Mouse (Mus musculus): ENCODE data around the gene Tctn3.
A peak's percentile ranks its signal among the peaks of the same experiment; 100 is the strongest.
"Not testable (repeated sequence)": the region's sequence is repeated elsewhere in the genome, so short reads cannot be mapped to it uniquely, and the experiment has no call there.

Gene Tctn3

DNA sequence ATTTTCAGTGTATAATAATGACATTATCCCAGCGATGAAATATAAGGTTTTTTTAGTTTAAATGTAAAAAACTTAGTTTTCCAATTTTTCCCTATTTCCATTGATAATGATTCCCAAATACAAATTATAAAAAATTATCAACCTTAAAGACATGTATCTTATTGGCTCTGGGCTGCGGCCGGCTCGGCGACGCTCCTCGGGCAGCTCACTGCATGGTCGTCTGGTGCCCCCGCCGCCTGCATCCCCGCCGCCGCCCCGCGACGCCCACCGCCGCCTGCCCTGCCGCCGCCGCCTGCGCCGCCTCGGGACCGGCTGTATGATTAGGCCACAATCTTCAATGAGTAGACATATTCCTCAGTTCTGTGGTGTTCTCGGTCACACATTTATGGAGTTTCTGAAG, 9.6 kb upstream of the Tctn3 start:
- DNase-seq: not testable (repeated sequence)

DNA sequence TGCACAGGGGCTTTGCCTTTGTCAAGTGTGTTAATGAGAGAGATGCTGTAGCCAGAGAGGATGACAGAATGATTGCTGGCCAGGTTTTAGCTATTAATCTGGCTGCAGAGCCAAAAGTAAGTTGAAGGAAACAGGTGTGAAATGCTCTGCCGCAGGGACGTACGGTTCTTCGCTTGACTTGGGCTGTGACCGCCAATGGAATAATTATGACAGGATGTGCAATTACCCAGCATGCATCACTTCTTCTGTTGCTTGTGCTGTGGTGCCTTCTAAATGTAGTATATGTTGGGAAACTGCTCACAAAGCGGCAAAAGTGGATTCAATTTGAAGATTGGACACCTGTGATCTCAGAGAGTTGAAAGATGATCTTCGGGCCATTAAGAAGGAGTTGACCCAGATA, 4.0 kb upstream of the Tctn3 start:
- DNase-seq: no peak

DNA sequence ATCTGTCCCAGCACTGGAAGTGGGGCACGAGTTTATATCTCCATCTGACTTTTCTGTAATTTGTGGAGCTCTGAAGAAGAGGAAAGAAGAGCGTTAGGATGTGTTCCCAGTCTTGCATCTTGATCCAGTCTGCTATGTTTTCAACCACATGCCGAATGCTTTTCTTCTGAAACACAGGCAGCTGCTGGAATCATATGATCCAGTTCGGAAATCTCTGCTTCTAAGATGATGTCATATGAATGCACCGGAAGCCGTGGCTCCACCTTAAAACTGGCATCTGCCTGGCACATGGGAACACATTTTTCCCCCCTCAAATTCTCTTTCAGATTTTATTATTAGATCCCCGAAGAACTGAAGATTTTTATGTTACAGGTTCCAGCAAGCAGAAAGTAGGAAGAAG, 2.8 kb upstream of the Tctn3 start:
- DNase-seq: no peak

DNA sequence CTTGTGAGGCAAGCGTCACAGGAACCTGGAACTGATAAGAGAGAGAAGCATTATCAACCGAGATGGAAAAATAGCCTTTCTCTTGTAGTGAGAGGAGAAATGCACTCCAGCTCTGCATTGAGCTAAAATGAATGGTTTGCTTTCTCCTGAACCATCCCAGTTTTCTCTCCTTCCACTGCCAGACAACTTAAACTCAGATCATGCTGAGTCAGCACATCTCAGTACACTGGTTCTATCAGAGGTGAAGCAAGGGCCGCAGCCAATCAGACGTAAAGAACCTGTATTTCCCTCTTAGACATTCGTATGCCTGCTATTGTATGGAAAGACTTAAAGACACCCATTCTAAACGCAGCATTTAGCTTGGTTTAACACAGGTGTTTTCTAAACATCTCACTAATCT, 4.4 kb downstream of the Tctn3 start:
- no peak for DNase-seq

DNA sequence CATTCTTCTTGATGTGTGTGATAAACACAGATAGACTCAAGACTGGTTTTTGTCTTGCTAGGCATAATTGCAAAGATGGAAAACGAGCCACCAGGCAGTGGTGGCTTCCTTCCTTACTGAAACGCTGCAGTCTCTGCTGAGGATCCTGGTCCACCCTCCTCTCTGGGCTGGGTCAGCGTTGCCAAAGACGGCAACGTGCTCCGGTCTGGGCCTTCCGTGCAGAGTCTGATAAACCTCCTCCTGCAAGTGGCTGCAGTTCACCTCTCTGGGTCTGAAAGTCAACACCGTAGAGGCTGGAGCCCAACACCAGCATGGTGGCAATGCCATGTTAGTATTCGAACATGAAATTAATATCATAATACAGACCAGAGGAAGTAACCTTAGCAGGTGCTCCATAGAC, 6.8 kb downstream of the Tctn3 start:
- DNase-seq: no peak

DNA sequence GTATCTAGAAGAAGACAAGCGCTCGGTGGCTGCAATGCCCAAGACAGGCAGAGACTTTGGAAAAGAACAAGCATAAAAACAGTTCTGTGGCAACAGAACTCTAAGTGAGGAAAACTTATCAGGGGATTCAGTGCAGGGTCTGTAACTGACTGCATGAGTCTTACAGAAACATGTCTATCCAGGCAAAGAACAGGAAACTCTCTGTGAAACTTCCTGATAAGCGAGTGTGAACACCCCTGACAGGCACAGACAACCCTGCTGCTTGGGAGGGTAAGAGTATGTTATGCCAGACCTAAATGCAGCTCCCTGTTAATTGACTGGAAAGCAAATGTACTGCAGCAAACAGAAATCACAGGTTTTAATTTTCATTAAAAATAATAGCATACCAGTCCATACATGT, 10.2 kb downstream of the Tctn3 start:
- DNase-seq: no peak

DNA sequence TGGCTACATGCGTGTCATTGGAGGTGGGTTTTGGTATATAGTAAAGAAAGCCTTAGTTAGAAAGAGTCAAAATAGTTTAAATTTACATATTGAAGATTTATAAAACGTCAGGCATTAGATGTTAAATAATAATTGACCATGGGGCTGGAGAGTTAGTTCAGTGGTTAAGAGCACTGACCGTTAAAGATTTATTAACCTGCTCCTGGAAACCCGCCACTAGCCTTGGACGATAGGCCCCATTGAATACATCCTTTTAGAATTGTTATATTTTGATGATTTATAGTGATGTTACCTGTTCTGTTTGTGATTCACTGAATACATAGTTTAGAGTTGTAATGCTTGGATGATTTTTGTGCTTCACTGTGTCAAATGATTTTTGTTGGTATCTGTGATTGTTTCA, 11.2 kb downstream of the Tctn3 start:
- DNase-seq: not testable (repeated sequence)

DNA sequence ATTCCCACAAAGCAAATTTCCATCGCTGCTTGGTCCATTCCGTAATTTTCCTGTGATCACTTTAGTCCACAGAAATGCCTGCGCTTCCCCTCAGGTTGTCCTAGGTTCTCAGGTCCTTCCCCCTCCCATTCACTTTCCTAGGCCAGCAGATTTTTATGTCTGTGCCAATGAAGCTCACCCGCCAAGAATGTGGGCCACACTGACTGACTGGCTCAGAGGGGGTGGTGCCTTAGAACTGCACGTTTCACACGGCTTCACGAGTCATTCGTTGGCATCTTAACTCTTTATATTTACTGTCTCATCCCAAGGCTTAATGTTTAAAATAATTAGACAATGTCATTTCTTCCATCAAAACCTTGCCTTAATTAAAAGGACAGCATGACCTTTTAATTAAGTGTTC, 16.2 kb downstream of the Tctn3 start:
- no peak for DNase-seq

DNA sequence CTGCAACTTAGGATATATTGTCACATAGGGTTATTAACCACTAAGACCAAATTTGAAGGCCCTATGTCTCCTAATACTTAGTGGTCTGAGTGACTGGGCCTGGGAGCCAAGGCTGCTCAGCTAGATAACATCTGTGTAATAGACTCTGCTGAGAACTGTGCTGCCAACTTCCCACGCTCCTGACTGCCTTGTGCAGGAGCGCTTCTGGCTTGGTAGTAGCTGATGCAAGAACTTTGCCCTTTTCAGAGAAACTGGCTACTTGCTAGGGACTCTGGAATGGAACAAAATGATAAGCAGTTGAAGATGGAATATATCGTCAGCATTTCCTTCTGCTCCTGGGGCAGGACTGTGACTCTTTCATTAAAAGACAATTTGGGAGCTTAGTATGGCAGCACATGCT, 16.8 kb downstream of the Tctn3 start:
- no peak for DNase-seq

DNA sequence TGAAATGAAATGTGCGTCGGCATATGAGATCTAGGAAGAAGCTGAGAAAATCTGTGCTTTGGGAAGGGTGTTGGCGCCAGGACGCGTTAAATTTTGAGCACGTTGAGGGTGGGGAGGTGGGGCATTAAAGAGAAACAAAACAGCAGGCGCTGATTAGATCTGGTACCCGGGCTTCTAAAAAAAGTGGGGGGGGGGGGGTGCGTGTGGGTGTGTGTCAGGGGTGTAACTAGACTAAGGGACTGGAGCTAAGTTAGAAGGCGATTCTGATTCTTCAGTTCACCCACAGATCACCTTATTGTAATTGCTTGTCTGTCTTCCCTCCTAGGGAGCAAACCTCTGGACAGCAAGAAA, 22.5 kb downstream of the Tctn3 start:
- DNase-seq: no peak

DNA sequence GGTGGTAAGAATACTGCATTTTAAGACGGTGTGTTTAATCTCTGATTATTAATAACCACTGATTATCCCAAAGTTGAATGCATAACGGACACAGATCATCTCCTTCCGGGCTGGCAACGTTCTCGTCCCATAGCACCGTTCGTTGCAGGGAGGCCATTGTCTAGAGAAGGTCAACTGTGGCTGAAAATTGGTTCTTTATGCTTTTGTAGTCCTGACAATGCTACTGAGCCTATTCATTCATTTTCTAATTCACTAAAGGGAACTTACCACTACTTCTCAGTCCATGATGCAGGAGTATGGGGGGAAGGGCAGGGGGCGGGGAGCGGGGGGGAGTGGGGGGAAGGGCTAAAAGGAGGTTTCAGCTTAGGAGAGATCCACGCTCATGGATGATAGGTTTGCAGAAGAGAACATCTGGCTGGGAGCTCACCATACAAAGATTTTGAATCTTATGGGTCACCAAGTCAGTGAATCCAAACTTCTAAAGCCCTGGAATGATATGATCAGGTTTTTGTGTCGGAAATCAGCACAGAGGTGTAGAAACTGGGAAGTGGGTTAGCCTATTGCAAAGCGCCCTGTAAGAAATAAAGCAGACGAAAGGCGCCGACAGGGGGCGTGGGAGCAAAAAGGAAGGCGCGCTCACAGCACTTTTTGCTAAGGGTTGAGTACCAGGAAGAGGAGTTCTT, 23.0 kb downstream of the Tctn3 start:
- DNase-seq: peak; percentile 84 to 85

DNA sequence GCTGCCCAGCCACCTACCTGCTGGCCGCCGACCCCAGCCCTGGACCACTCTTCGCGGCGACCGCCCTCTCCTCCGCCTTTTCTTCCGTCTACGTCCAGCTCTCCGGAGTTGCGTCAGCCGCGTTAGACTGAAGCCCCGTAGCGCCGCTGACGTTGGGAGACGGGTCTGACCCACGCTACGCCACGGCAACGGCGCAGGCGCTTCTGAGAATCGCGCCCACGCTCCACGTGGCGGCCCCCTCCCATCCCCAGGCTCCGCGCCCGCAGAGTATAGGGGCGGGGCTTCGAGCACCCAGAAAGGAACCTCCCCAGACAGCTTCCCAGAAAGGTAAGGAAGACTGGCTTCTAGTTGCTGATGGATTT, 23.8 kb downstream of the Tctn3 start, which contains the start of gene Aldh18a1:
Gene Aldh18a1 (minus strand): TSS at position 171 of the 362 bp plus-strand sequence.
- peak; percentile 89 to 97 for DNase-seq

DNA sequence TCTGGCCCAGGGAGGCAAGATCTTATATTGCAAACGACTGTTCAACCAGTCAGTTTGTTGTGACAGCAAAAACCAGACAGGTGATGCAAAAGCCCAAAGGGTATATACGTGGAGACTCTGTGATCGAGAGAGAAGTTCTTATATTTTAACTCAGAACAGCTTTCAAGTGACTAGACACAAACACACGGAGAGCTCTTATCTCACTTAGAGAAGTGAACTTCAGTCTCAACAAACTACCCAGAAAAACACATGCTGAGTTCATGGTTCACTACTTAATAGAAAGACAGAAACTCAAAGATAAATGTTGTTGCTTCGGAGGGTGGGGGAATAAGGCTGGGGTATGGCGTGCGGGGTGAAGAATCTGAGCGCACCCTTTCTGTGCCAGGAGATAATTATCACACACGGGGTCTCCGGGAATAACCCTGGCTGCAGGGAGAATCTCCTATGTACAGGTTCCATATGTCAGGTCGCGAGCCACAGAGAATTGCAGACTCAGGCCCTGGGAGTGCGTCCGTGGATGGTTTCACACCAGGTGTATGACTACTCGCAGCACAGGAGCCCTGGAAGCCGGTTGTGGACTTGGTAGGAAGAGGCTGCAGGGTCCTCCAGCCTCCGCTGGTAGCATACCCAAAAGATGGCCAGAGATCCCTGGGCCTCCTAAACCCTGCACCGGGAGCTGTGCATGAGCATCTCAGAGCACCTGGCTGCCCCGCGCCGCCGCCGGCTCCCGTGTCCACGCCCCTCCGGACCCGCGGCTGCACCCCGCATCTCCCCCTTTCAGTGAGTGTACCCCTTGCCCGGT, 24.3 kb downstream of the Tctn3 start:
- DNase-seq: no peak

DNA sequence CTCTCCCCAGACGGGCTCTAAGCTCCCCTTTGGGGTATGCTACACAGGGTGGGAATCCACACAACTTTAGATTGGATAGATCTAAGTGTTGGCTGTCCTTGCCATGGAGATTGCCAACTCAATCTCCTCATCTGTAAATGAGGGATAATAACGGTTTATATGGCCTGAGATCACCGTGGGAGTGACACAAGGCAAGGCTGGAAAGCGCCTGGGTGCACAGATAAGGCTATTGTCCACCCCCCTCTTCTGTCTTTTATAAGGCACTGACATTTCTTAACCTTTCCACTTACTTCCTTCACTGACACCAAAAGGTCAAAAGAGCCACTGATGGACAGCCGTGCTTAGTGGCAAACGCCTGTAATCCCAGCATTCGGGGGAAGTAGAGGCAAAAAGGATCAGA, 25.1 kb downstream of the Tctn3 start:
- no peak for DNase-seq

DNA sequence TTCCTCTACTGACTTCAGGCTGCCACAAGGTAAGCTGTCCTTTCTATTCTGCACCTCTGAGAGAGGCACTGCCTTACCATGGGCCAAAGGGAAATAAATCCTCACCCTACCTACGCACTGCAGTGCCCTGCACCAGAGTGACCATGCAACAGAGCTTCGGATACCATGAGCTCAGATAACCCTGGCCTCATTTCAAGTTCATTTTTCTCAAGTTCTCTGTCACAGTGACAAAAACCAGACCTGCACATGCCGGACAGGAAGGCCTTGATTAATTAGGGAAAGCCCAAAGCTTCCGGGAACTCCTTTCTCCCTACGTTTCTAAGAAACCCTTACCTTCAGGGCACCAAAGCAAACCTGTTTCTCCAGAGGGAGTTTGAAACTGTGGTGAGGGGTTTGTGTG, 30.4 kb downstream of the Tctn3 start:
- no peak for DNase-seq

DNA sequence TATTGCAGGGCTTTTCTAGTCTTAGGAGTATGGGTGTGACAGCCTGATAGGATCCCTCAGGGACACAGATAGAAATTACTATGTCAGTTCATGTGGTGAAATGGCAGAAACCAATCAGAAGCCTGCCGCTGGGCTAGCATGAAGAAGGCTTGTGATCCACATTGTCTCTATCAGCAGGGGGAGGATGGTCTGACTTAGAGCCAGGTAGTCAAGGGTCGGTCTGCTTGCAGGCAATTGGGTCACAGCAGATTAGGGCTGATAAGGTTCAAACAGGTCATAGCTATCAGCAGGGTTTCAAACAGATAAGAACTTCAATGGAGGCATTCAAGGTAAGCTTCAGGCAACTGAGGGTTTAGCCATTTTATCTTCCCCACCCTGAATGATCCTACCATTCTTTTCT, 31.1 kb downstream of the Tctn3 start:
- DNase-seq: no peak

DNA sequence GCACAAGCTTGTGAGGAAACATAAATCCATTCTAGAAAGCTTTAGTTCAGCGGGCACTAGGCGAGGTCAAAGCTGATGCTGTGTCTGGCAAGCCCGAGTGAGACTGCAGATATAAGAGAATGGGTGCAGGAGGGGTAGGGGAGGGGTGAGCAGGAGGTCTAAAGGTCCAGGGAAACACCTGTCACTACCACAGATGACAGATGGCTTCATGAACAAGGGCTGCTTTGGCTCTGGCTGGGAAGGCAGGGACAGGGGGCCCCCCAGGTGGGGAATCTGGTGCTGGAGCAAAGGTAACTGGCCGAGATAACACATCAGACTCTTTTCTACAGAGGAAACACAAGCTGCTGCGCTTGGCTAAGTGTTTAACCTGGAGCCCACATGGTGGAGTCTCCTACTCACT, 36.6 kb downstream of the Tctn3 start:
- DNase-seq: peak; percentile 47 to 62

DNA sequence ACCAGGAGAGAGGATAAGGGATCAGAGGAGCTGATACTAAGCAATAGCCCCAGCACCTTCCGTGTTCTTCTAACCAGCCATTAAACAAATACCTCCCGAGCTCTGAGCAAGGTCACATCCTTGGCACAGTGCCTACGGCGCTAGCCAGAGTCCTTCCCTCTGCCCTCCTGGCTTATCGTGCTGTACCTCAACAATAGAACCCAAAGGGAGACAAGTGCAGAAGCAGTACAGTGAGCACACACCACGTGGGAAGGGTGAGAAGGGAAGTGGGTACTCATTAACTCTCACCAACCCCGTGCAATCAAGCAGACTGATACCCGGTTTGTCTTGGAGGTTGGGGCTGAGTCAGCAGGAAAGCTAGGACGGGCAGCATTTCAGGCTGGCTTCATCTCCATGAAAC, 41.3 kb downstream of the Tctn3 start:
- DNase-seq: no peak

DNA sequence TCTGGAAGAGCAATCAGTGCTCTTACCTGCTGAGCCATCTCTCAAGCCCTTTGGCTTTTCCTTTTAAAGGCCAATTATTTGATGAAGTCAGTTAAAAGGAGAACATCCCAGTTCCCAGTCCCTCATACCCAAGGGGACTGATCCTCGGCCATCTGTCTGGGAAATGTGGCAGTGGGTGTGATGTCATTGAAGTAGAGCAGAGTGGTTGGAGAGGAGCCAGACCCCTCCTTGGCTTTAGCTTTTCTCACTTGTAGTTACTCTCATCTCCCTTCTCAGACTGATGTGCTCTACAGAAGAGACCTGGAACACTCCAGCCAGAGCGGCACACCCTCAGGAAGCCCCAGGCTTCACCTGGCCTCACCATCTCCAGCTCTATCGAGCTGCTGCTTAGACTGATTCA, 44.4 kb downstream of the Tctn3 start:
- peak; percentile 33 to 40 for DNase-seq

DNA sequence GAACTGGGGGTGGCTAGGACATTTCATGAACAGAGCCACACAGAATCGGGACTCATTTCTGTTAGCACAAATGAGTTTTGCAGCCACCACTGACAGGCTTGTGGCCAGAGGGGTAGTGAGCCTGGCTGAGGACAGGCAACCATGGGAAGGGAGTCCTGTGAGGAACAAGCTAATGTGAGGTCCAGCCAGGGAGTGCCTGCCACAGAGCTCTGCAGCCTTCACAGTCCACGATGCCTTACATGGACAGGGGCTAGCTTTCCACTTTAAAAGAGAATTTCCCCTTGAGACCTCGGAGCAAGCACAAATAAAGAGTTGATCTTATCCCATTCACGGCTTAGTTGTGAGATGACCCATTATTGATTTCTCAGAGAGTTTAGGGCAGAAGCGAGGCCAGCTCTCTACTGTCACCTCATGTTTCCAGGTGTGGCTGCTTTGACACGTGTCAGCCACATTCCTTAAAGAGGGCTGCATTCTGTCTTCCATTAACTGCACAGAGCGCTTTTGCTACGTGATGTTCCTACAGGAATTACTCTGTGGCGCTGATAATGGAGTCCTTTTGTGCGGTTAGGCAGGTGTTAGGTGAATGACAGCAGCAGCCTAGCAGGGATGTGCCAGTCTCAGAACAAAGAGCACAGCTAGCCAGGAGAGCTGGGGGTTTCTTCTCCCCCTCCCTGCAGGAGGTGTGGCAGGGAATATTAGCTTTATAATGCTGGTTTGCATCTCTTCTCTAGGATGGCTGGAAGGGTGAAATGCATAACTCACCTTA, 48.0 kb downstream of the Tctn3 start:
- no peak for DNase-seq

DNA sequence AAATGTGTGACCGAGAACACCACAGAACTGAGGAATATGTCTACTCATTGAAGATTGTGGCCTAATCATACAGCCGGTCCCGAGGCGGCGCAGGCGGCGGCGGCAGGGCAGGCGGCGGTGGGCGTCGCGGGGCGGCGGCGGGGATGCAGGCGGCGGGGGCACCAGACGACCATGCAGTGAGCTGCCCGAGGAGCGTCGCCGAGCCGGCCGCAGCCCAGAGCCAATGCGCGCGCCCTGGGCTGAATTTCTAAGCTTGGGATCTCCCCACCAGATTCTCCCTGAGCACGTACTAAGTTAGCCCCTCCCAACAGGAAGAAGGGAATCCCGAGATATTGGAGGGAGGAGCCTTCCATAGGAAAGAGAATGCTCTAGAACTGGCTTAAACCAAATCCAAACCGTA, 50.5 kb downstream of the Tctn3 start:
- not testable (repeated sequence) for DNase-seq

DNA sequence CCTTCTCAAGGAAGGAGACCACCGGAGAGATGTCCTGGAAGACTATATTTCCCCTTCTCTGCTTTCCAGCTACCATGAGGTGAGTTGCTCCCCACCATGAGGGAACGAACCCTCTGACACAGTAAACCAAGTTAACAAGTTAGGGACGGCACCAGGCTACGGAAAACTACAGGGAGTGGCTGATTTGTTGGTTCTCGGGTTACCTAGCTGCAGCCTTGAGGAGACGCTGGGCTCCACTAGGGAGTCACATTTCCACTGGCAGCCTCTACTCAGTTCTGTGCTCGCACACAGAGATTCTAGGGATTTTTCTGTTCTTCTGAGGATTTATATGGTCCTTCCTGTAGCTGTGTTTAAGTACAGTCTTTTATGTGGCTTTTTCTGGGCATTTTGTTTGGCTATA, 56.0 kb downstream of the Tctn3 start:
- DNase-seq: no peak

DNA sequence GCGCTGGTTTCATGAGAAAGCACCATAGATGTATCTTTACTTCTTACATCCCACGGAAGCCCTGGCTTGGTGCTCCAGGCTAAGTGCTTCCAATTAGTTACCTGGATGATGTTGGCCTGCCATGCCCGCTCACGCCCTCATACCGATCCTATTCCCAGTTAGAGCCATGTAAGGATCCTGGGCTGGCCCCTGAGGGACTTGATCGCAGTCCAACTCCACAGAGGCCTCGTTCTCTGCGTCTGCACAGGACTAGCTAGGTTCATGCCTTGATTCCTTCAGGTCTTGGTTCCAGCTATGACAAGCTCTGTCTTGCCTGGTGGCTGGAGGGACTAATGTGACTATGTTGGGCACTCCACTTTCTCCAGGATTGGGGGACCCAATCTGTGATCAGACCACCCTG, 56.9 kb downstream of the Tctn3 start:
- no peak for DNase-seq

DNA sequence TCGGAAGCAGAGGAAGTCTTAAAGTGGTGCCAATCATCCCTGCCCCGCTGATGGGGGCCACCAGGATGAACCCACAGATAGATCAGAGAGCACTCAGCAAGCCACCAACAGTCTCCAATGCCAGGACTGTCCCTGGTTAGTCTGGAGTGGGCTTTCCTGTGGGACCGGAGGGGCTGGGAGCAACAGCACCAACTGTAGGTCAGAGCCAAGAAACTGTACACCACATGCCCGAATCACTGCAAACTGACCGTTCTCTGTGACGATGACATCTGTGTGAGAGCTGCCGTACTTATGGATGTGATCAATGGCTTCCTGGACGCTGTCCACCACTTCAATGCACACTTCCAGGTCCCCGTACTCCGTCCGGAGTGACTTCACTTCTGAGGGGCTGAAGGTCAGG, 57.7 kb downstream of the Tctn3 start:
- no peak for DNase-seq

Data from cerebellum, adult 18-20 months (tissue).